Mouse (Mus musculus) layer of hippocampus, postnatal 25 days (tissue): ENCODE measurements at regions not wholly inside any gene's neighbourhood (a gene's known extent, or its start where the extent isn't known, plus 50 kb on each side); places are given as distances from the start of the nearest gene placed in this dataset.
"Not testable (repeated sequence)": the region's sequence is repeated elsewhere in the genome, so short reads cannot be mapped to it uniquely, and the experiment has no call there.

ENCODE experiments used
- DNase-seq, 2 experiments: peaks; one replicate each; pipeline ENCODE4 v3.0.0; 2022; ENCODE audit warnings: mixed read lengths in 2 of 2, low spot score in 1 of 2; ENCODE audit errors: extremely low spot score in 1 of 2

- DNase-seq: no peak
Measured at GRCm38 (mm10) chr16:23838696-23839095, 52.1 kb downstream of the Sst start.

GRCm38 (mm10) chr16:23838114-23838513, 52.6 kb downstream of the Sst start:
- DNase-seq: no peak

- DNase-seq: no peak
Measured at GRCm38 (mm10) chr16:23834991-23835390, 55.8 kb downstream of the Sst start.

- no peak for DNase-seq
Measured at GRCm38 (mm10) chr16:23833603-23834002, 57.2 kb downstream of the Sst start.

GRCm38 (mm10) chr16:23833042-23833423, 57.7 kb downstream of the Sst start:
- no peak for DNase-seq

GRCm38 (mm10) chr16:23832393-23833041, 58.2 kb downstream of the Sst start:
- DNase-seq: no peak

- DNase-seq: no peak
Measured at GRCm38 (mm10) chr16:23825662-23826061, 65.1 kb downstream of the Sst start.

- DNase-seq: no peak
Measured at GRCm38 (mm10) chr16:23785216-23785615, 105.5 kb downstream of the Sst start.

GRCm38 (mm10) chr16:23784021-23784897, 106.5 kb downstream of the Sst start:
- DNase-seq: no peak

- no peak for DNase-seq
Measured at GRCm38 (mm10) chr16:23780440-23781231, 110.1 kb downstream of the Sst start.

- no peak for DNase-seq
Measured at GRCm38 (mm10) chr16:23777894-23778293, 112.9 kb downstream of the Sst start.

- DNase-seq: no peak
Measured at GRCm38 (mm10) chr16:23777041-23777440, 113.7 kb downstream of the Sst start.

- DNase-seq: no peak
Measured at GRCm38 (mm10) chr16:23776501-23776900, 114.3 kb downstream of the Sst start.

- DNase-seq: peak in 1 of 2 experiments; percentile 6
Measured at GRCm38 (mm10) chr16:23758136-23758812, 132.5 kb downstream of the Sst start.

- DNase-seq: no peak
Measured at GRCm38 (mm10) chr16:23737026-23737425, 153.7 kb downstream of the Sst start.

- no peak for DNase-seq
Measured at GRCm38 (mm10) chr16:23735722-23736121, 155.0 kb downstream of the Sst start.

- DNase-seq: no peak
Measured at GRCm38 (mm10) chr16:23726562-23726961, 164.2 kb downstream of the Sst start.

- no peak for DNase-seq
Measured at GRCm38 (mm10) chr16:23721745-23722144, 169.0 kb downstream of the Sst start.

GRCm38 (mm10) chr16:23701156-23701555, 180.5 kb upstream of the Masp1 start:
- DNase-seq: no peak

- not testable (repeated sequence) for DNase-seq
Measured at GRCm38 (mm10) chr16:23694226-23694625, 173.6 kb upstream of the Masp1 start.
